Mouse (Mus musculus) olfactory bulb, adult 2 months (tissue): ENCODE results near the gene Ago1.

ENCODE experiments used
- CTCF ChIP-seq: fragments of 200-500 bp; IDR thresholded peaks from 2 replicates; pipeline ENCODE4 v1.5.1; 2012; ENCODE audit warnings: low read depth, mild to moderate bottlenecking, low read length, moderate library complexity; ENCODE audit not compliant: insufficient read depth
- POLR2A ChIP-seq: fragments of 200-500 bp; IDR thresholded peaks from 2 replicates; pipeline ENCODE4 v1.6.1; 2012; ENCODE audit warnings: mild to moderate bottlenecking, low read depth, low read length, moderate library complexity; ENCODE audit not compliant: insufficient read depth

- TF ChIP-seq CTCF = no peak
- no peak for TF ChIP-seq POLR2A
These were observed 2.1 kb downstream of the Ago1 start for GRCm38 (mm10) chr4:126466251-126466750.
